Mouse (Mus musculus) lung, adult 2 months (tissue): ENCODE measurements around the gene Tmem136.

Experiments
- CTCF ChIP-seq: fragments of 200-500 bp; IDR thresholded peaks from 2 replicates; pipeline ENCODE4 v1.5.1; 2011; ENCODE audit warnings: mild to moderate bottlenecking, low read length, control low read depth; ENCODE audit not compliant: insufficient read depth
- POLR2A ChIP-seq: fragments of 200-500 bp; IDR thresholded peaks from 2 replicates; pipeline ENCODE4 v1.6.1; 2011; ENCODE audit warnings: low read depth, mild to moderate bottlenecking, control low read depth, low read length, borderline replicate concordance; ENCODE audit errors: extremely low read depth

DNA sequence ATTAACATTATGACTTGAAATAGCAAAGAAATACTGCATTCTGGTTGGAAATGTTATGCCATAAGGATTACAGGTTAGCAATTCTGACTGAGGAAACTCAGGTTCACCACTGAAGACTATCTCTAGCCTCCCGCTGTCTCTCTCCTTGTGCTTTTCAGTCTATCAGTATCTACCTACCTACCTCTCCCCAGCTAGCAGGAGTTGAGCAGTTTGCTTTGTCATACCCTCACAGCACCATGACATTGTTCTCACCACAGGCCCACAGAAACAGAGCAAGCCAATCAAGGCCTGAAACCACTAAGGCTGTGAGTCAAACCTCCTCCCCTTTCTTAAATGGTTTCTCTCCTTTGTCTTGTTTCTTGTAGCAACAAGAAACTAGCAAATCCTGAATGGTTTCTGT is 41.8 kb downstream of the Tmem136 start:
- TF ChIP-seq CTCF: no peak
- no peak for TF ChIP-seq POLR2A
